Mouse (Mus musculus) monocyte, adult 5-6 weeks (primary cell): Measurements from ENCODE around the gene Olfr569. TPM values are rescaled to one million over a fixed set of nuclear protein-coding genes. Genes with fewer than 3 reads are reported as not detected.

Experiments
- ATAC-seq: fragments of 153-309, 156-312 bp; replicated peaks from 2 replicates; pipeline ENCODE4 v1.8.0; 2017; ENCODE audit warnings: mild to moderate bottlenecking; ENCODE audit not compliant: low TSS enrichment, insufficient number of reproducible peaks, severe bottlenecking, poor library complexity, low FRiP score
- total RNA-seq: library from RNA; stranded (forward); fragments of 200-1000, 200-491, 200-594 nt; gene quantifications from 3 replicates; pipeline ENCODE4 v1.2.3, GENCODE M21; 2017

Olfr569 gene
- not detected in 3 replicates for total RNA-seq

DNA sequence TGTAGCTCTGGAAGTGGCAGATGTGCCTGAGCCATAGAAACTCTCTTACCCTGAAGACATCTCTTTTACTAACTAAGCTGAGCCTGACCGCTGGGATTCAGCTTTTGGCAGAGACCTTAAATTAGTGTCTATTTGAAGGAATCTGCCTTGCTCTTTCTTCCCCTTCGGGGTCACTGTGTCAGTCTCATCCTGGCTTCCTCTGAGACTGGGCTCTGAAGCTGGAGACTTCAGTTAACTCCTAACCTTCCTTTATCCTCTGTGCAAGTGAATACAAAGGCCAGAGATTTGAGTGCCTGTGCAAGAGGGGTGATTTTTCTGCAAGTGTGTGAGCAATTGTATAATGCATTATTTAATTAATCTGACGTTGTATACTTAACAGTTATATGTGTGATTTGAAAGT lies at the start of gene Olfr569:
Gene Olfr569 (minus strand): TSS at position 101 of the 400 bp plus-strand sequence.
- no peak for ATAC-seq

DNA sequence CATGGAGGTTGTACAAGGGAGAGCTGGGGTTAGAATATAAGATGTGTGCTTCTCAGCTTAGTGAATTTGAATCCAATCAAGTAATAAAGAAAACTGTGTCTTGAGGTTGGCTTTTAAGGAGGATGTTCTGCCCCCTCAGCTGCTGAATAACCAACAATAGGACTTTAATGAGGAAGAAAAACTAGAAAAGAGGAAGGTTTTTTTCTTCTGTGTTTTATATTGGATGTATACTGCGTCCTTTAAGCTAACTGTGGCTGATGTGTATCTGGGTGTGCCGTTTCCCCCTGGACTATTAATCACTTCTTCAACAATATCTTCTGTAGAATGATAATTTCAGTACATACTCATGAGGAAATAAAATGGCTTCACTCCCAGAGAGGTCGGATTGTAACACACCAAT lies 36.4 kb upstream of the Olfr569 start:
- ATAC-seq: no peak

DNA sequence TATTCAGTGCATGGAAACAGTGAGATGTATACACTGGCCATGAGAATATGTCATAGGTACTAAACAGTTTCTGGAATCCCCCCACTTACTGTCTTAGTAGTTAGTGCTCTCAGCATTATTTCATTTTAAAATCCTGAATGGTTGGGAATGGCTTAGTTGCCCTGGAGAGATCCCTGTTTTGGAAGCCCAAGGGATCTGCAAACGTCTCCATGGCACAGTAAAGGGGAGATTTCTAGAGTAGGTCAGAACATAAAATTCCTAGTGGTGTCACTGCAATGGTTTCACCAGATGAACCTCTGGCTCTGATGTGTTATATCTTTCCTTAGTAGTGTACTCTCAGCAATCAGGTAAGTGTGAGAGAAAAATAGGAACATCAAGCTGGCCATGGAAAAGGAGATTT lies 33.4 kb upstream of the Olfr569 start, which contains the start of gene Olfr572:
Gene Olfr572 (plus strand): TSS at position 301 of the 400 bp plus-strand sequence.
- no peak for ATAC-seq

DNA sequence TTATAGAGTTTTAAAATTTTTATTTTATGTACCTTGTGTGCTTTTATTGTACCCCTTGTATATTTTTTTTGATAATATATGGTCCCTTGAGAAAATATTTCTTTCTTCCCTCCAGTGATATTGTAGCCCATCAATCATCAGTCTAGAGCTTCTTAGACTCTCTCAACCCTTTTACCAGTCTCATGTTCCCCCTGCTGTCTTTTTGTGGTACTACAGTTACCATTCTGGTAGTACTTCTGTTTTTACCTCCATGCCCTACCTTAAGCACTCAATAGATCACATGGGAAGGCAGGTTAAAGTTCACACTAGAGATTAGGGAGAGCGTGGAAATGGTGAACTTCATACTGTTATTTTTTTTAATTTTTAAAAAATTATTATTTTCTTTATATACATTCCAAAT lies 28.9 kb upstream of the Olfr569 start:
- ATAC-seq: no peak

DNA sequence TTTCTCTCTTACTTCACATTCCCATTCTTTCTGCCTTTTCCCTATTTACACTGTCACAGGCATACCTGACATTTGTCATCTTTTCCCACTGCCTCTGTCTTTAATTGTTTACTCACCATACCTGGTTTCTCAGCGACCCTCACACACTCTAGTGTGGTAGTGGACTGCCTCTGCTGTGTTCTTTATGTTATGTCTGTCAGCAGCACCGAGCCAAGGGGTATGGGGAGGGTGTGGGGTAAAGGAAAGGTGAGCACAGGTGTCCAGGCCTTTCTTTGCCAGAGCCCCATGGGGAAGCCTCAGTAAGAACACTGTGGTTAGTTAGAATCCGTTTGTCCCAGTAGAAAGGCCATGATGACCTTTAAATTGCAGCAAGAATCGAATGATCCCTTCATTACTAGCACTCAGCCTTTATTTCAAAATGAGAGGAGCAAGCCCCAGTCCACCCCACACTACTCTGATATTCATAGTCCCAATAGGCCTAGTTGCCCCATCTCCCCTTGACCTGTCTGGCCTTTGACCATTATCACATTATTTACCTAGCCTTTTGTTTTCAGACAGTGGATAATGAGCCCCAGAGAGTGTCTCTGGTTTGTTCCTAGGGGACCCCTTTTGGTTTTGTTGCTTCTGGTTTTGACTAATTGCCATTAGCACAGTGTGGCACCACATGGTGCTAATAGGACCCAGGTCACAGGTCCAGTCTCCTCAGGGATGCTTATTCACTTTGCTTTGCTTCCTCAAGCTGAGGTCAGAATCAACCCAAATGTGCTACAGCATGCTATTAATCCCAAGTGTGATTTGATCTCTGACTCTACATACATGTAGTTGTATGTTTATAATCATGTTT lies 26.6 kb upstream of the Olfr569 start, which contains the start of gene Olfr571:
Gene Olfr571 (minus strand): TSS at position 505 of the 844 bp plus-strand sequence.
- ATAC-seq: no peak

DNA sequence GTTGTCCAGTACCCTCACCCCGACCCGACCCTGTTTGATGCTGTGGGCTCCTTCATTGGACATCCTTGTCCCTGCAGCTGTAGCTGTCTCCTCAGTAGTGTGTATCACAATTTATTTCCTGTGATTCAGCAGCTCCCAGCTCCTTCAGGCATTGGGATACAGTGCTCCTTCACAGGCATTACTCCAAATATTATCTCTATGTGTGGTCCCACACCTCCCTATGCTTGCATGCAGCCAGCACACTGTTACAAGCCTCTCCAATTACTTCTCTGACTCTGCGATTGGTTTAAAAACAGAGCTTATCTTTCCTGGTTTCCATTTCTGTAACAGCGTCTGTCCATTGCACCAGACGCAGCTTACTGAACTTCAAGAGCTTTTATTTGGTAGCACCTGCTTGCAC lies 25.7 kb upstream of the Olfr569 start:
- no peak for ATAC-seq

DNA sequence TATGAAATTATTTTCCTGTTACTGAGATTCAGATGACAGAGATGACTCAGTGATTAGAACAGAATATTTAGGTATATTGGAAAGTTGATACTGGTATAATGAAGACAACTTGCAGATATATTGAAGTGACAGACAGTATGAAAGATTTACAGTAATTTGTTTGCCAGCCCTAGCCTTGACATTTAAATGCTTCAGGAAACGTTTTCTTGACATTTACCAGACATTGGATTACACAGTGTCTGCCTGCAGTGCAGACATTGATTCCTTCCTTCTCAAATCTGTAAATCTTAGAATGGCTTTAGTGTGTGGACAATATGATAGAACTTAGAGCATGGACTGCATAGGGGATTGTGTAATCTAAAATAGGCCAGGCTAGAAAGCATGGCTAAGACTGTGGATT lies 24.6 kb upstream of the Olfr569 start:
- ATAC-seq: no peak

DNA sequence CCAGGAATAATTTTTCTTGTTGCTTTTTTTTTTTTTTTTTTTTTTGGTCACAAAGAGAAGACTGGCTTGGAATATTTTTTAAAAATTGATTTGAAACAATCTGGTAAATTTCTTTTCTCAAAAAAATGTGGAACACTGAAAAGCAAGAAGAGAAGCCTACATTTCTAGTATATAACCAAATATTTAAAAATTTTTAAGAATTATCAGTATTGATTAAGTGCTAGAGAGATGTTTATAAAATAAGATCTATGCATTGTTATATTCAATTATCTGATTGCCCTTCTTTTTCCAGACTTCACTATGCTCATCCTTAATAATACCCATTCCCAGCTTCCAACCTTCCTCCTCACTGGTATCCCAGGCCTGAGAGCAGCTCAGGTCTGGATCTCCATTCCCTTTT lies 13.9 kb downstream of the Olfr569 start, which contains the start of gene Olfr568:
Gene Olfr568 (plus strand): TSS at position 301 of the 400 bp plus-strand sequence.
- ATAC-seq: no peak

DNA sequence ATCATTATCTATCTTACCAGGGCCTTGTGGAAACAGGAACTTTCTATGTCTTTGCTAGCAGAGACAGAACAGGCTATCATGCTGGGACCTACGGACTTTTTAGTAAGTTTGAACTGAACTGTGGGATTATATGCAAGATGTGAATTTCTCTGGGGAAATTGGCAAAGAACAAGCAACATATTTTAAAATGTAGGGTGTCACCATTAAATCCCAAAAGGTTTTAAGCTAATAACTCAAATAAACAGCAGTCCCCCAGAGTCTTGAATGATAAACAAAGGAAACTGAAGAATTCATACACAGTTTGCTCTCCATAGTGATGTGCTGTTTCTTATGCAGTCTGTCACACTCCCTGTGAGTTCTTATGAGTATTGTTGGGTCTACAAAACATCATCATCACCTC lies 32.0 kb downstream of the Olfr569 start, which contains the start of gene Olfr566:
Gene Olfr566 (minus strand): TSS at position 101 of the 400 bp plus-strand sequence.
- ATAC-seq: no peak

DNA sequence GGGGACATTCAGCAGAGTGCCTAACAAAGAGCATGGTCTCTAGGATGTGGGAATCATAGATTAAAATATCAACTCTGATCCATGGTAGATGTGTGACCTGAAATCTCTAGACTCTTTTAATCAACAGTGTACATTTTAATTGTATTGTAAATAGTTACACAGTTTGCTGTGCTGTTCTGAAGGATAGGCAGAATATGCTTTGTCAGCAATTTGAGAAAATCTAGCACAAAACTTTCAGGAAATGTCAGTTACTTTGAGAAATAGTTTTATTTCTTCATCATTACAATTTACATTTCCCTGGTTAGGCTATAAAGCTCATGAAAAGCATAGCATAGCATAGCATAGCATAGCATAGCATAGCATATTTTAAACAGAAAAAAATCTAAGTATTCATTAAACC lies 34.9 kb downstream of the Olfr569 start:
- no peak for ATAC-seq

Other genes starting within 250 kb of the Olfr569 start
- not detected in 3 replicates for gene Olfr555, start 232.1 kb downstream of the Olfr569 start, total RNA-seq
- gene Olfr556, start 226.0 kb downstream of the Olfr569 start, total RNA-seq: not detected in 3 replicates
- 4.6 to 15.2 TPM (median 9.5 TPM) in 3 replicates for gene Trim68, start 203.6 kb downstream of the Olfr569 start, total RNA-seq
- gene Olfr557, start 195.0 kb downstream of the Olfr569 start, total RNA-seq: not detected in 3 replicates
- not detected in 3 replicates for gene Olfr558, start 188.7 kb downstream of the Olfr569 start, total RNA-seq
- not detected in 3 replicates for gene Olfr33, start 171.8 kb downstream of the Olfr569 start, total RNA-seq
- gene Olfr559, start 163.4 kb downstream of the Olfr569 start, total RNA-seq: not detected in 3 replicates
- gene Olfr560, start 131.5 kb downstream of the Olfr569 start, total RNA-seq: not detected in 3 replicates
- not detected in 3 replicates for gene Olfr78, start 131.4 kb downstream of the Olfr569 start, total RNA-seq
- gene Olfr561, start 119.7 kb downstream of the Olfr569 start, total RNA-seq: not detected in 3 replicates
- gene Olfr564, start 87.4 kb downstream of the Olfr569 start, total RNA-seq: not detected in 3 replicates
- gene Olfr566, start 32.1 kb downstream of the Olfr569 start, total RNA-seq: not detected in 3 replicates
- not detected in 3 replicates for gene Olfr568, start 13.8 kb downstream of the Olfr569 start, total RNA-seq
- gene Olfr570, start 3.7 kb upstream of the Olfr569 start, total RNA-seq: not detected in 3 replicates
- gene Olfr571, start 26.7 kb upstream of the Olfr569 start, total RNA-seq: not detected in 3 replicates
- gene Olfr572, start 33.5 kb upstream of the Olfr569 start, total RNA-seq: not detected in 3 replicates
- gene Olfr573-ps1, start 51.7 kb upstream of the Olfr569 start, total RNA-seq: not detected in 3 replicates
- not detected in 3 replicates for gene Olfr574, start 57.6 kb upstream of the Olfr569 start, total RNA-seq
- not detected in 3 replicates for gene Olfr575, start 67.9 kb upstream of the Olfr569 start, total RNA-seq
- gene Olfr576, start 71.8 kb upstream of the Olfr569 start, total RNA-seq: not detected in 3 replicates
- gene Olfr577, start 85.1 kb upstream of the Olfr569 start, total RNA-seq: not detected in 3 replicates
- gene Olfr578, start 98.4 kb upstream of the Olfr569 start, total RNA-seq: not detected in 3 replicates
- not detected in 3 replicates for gene Olfr582, start 147.1 kb upstream of the Olfr569 start, total RNA-seq
- not detected in 3 replicates for gene Olfr583, start 160.4 kb upstream of the Olfr569 start, total RNA-seq
- not detected in 3 replicates for gene Olfr584, start 191.0 kb upstream of the Olfr569 start, total RNA-seq
- gene Olfr585, start 206.8 kb upstream of the Olfr569 start, total RNA-seq: 1.3 TPM in 1 of 3 replicates, not detected in the others
- gene Olfr586, start 234.8 kb upstream of the Olfr569 start, total RNA-seq: not detected in 3 replicates
- not detected in 3 replicates for gene Olfr588-ps1, start 250.0 kb upstream of the Olfr569 start, total RNA-seq